Mouse (Mus musculus): ENCODE measurements at regions not wholly inside any gene's neighbourhood (a gene's known extent, or its start where the extent isn't known, plus 50 kb on each side); places are given as distances from the start of the nearest gene placed in this dataset.

- no peak overlapping the region for H3K4me3 ChIP-seq
- H3K36me3 ChIP-seq (replicated peaks): no peaks in the 10 kb centered on the region
- no peak for DNase-seq (ENCODE audit: extremely low spot score, low spot score)
- H3K27ac ChIP-seq: no peak overlapping the region
- H3K9me3 ChIP-seq: no peaks in the 10 kb centered on the region
- no peaks in the 10 kb centered on the region for H3K27me3 ChIP-seq (ENCODE audit: poor library complexity, severe bottlenecking)
- no peaks in the 10 kb centered on the region for H3K4me1 ChIP-seq
- 61% methylated on average over 4 of the region's 4 CpGs for WGBS
These were observed 106.2 kb upstream of the Phactr1 start for GRCm38 (mm10) chr13:42574189-42574588.

- Histone ChIP-seq H3K36me3 (replicated peaks) (no peaks in the 10 kb centered on the region), H3K27me3 (ENCODE audit: poor library complexity, severe bottlenecking) (no peaks in the 10 kb centered on the region), H3K27ac (no peak overlapping the region), H3K9me3 (no peaks in the 10 kb centered on the region), H3K4me3 (no peak overlapping the region), H3K4me1 (no peaks in the 10 kb centered on the region)
- DNase-seq (ENCODE audit: extremely low spot score, low spot score): peak; percentile 74
- 42% methylated on average over 16 of the region's 16 CpGs for WGBS
These were observed 104.5 kb upstream of the Phactr1 start for GRCm38 (mm10) chr13:42575725-42576426.

GRCm38 (mm10) chr13:42579471-42579870, 101.0 kb upstream of the Phactr1 start:
- no peaks in the 10 kb centered on the region for H3K27me3 ChIP-seq (ENCODE audit: poor library complexity, severe bottlenecking)
- 67% methylated on average over 3 of the region's 3 CpGs for WGBS
- no peak for DNase-seq (ENCODE audit: extremely low spot score, low spot score)
- no peaks in the 10 kb centered on the region for H3K36me3 ChIP-seq (replicated peaks)
- no peak overlapping the region for H3K4me3 ChIP-seq
- no peaks in the 10 kb centered on the region for H3K9me3 ChIP-seq
- 0 out of 2 replicates have a peak, but pooled peaks cover 6% of the 10 kb centered on the region for H3K4me1 ChIP-seq
- no peak overlapping the region for H3K27ac ChIP-seq

GRCm38 (mm10) chr13:42589136-42589535, 91.3 kb upstream of the Phactr1 start:
- WGBS: 86% methylated on average over 2 of the region's 2 CpGs
- no peaks in the 10 kb centered on the region for H3K27me3 ChIP-seq (ENCODE audit: poor library complexity, severe bottlenecking)
- H3K27ac ChIP-seq: no peak overlapping the region
- no peak overlapping the region for H3K4me3 ChIP-seq
- H3K4me1 ChIP-seq: 0 out of 2 replicates have a peak, but pooled peaks cover 10% of the 10 kb centered on the region
- no peaks in the 10 kb centered on the region for H3K9me3 ChIP-seq
- no peaks in the 10 kb centered on the region for H3K36me3 ChIP-seq (replicated peaks)
- no peak for DNase-seq (ENCODE audit: extremely low spot score, low spot score)

- H3K4me3 ChIP-seq: no peak overlapping the region
- H3K9me3 ChIP-seq: no peaks in the 10 kb centered on the region
- no peak overlapping the region for H3K27ac ChIP-seq
- H3K4me1 ChIP-seq: 0 out of 2 replicates have a peak, but pooled peaks cover 6% of the 10 kb centered on the region
- no peaks in the 10 kb centered on the region for H3K27me3 ChIP-seq (ENCODE audit: poor library complexity, severe bottlenecking)
- no peaks in the 10 kb centered on the region for H3K36me3 ChIP-seq (replicated peaks)
- DNase-seq (ENCODE audit: extremely low spot score, low spot score): no peak
- 81% methylated on average over 5 of the region's 5 CpGs for WGBS
These were observed 90.8 kb upstream of the Phactr1 start for GRCm38 (mm10) chr13:42589607-42590006.

- WGBS: 91% methylated on average over 6 of the region's 6 CpGs
- Histone ChIP-seq H3K27me3 (ENCODE audit: poor library complexity, severe bottlenecking) (no peaks in the 10 kb centered on the region), H3K27ac (no peak overlapping the region), H3K9me3 (no peaks in the 10 kb centered on the region), H3K4me3 (no peak overlapping the region), H3K4me1 (0 out of 2 replicates have a peak, but pooled peaks cover 6% of the 10 kb centered on the region), H3K36me3 (replicated peaks) (no peaks in the 10 kb centered on the region)
- no peak for DNase-seq (ENCODE audit: extremely low spot score, low spot score)
These were observed 90.0 kb upstream of the Phactr1 start for GRCm38 (mm10) chr13:42590415-42590814.

GRCm38 (mm10) chr13:42592945-42593344, 87.5 kb upstream of the Phactr1 start:
- Histone ChIP-seq H3K9me3 (no peaks in the 10 kb centered on the region), H3K36me3 (replicated peaks) (no peaks in the 10 kb centered on the region), H3K27me3 (ENCODE audit: poor library complexity, severe bottlenecking) (no peaks in the 10 kb centered on the region), H3K4me3 (no peak overlapping the region), H3K27ac (no peak overlapping the region), H3K4me1 (no peaks in the 10 kb centered on the region)
- WGBS: 90% methylated on average over 3 of the region's 3 CpGs
- DNase-seq (ENCODE audit: extremely low spot score, low spot score): no peak

GRCm38 (mm10) chr13:42593488-42594170, 86.8 kb upstream of the Phactr1 start:
- WGBS: 90% methylated on average over 11 of the region's 11 CpGs
- Histone ChIP-seq H3K4me1 (no peaks in the 10 kb centered on the region), H3K36me3 (replicated peaks) (no peaks in the 10 kb centered on the region), H3K27me3 (ENCODE audit: poor library complexity, severe bottlenecking) (no peaks in the 10 kb centered on the region), H3K9me3 (no peaks in the 10 kb centered on the region), H3K27ac (no peak overlapping the region), H3K4me3 (no peak overlapping the region)
- DNase-seq (ENCODE audit: extremely low spot score, low spot score): no peak

- H3K36me3 ChIP-seq (replicated peaks): no peaks in the 10 kb centered on the region
- H3K4me1 ChIP-seq: no peaks in the 10 kb centered on the region
- no peaks in the 10 kb centered on the region for H3K27me3 ChIP-seq (ENCODE audit: poor library complexity, severe bottlenecking)
- H3K9me3 ChIP-seq: no peaks in the 10 kb centered on the region
- no peak overlapping the region for H3K27ac ChIP-seq
- DNase-seq (ENCODE audit: extremely low spot score, low spot score): no peak
- no peak overlapping the region for H3K4me3 ChIP-seq
- WGBS: 81% methylated on average over 3 of the region's 3 CpGs
These were observed 85.2 kb upstream of the Phactr1 start for GRCm38 (mm10) chr13:42595180-42595579.

- 97% methylated on average over 3 of the region's 3 CpGs for WGBS
- Histone ChIP-seq H3K27me3 (ENCODE audit: poor library complexity, severe bottlenecking) (no peaks in the 10 kb centered on the region), H3K36me3 (replicated peaks) (no peaks in the 10 kb centered on the region), H3K9me3 (no peaks in the 10 kb centered on the region), H3K27ac (no peak overlapping the region), H3K4me1 (no peaks in the 10 kb centered on the region), H3K4me3 (no peak overlapping the region)
- no peak for DNase-seq (ENCODE audit: extremely low spot score, low spot score)
These were observed 82.6 kb upstream of the Phactr1 start for GRCm38 (mm10) chr13:42597781-42598180.

GRCm38 (mm10) chr13:42603308-42603707, 77.1 kb upstream of the Phactr1 start:
- Histone ChIP-seq H3K4me3 (no peak overlapping the region), H3K27me3 (ENCODE audit: poor library complexity, severe bottlenecking) (no peaks in the 10 kb centered on the region), H3K36me3 (replicated peaks) (no peaks in the 10 kb centered on the region), H3K4me1 (0 out of 2 replicates have a peak, but pooled peaks cover 6% of the 10 kb centered on the region), H3K9me3 (no peaks in the 10 kb centered on the region), H3K27ac (no peak overlapping the region)
- 88% methylated on average over 4 of the region's 4 CpGs for WGBS
- DNase-seq (ENCODE audit: extremely low spot score, low spot score): no peak

GRCm38 (mm10) chr13:42607735-42608134, 72.7 kb upstream of the Phactr1 start:
- DNase-seq (ENCODE audit: extremely low spot score, low spot score): no peak
- no peaks in the 10 kb centered on the region for H3K9me3 ChIP-seq
- no peaks in the 10 kb centered on the region for H3K36me3 ChIP-seq (replicated peaks)
- H3K4me3 ChIP-seq: no peak overlapping the region
- no peak overlapping the region for H3K27ac ChIP-seq
- peaks cover 14% of the 10 kb centered on the region for H3K4me1 ChIP-seq
- H3K27me3 ChIP-seq (ENCODE audit: poor library complexity, severe bottlenecking): no peaks in the 10 kb centered on the region
- WGBS: 75% methylated on average over 10 of the region's 10 CpGs

GRCm38 (mm10) chr13:42608963-42609362, 71.5 kb upstream of the Phactr1 start:
- Histone ChIP-seq H3K27me3 (ENCODE audit: poor library complexity, severe bottlenecking) (no peaks in the 10 kb centered on the region), H3K27ac (no peak overlapping the region), H3K4me1 (peaks cover 14% of the 10 kb centered on the region), H3K36me3 (replicated peaks) (no peaks in the 10 kb centered on the region), H3K4me3 (no peak overlapping the region), H3K9me3 (no peaks in the 10 kb centered on the region)
- WGBS: 23% methylated on average over 4 of the region's 4 CpGs
- DNase-seq (ENCODE audit: extremely low spot score, low spot score): peak; percentile 24

Data from forebrain, embryonic 10.5 days (tissue).